Mouse (Mus musculus): Measurements from ENCODE around the gene Lpgat1.

Gene Lpgat1

DNA sequence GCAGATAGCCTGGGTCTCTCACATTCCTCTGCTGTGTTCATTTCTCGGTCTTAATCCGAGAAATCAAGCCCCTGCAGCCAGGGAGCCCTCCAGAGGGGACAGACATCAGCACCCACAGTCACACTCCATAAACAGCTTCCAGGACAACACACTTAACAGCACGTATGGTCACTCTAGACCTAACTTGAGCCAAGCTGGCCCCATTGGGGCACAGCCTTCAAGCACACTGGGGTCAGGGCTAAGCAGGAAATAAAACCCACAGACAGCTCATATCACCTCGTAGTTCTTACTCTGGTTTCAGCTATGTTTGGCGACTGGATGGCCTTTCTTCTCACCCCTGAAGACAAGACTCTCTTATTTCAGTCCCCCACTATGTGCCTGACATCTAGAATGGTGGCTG is 87.1 kb downstream of the Lpgat1 start:
- in situ Hi-C loops (cut with MboI, MseI), result loop anchor here (25.0 kb wide), 1 partner anchor 467 kb away; the partner anchor contains the start of gene Tmem206

DNA sequence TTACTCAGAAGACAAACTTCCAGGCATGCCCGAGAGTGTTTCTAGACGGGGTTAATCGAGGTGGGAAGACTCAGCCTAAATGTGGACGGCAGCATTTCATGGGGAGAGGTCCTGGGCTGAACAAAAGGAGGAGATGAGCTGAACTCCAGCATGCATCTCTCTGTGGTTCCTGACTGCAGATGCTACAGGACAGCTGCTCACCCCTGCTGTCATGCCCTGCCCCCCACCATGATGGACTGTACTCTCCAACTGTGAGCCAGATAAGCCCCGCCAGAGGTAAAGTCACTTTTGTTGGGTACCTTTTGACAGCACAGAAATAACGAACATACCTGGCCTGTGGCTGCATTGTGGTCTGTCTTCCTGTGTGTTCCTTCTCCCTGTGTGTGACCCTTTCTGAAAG is 88.2 kb downstream of the Lpgat1 start:
- in situ Hi-C loops (cut with MboI, MseI), result loop anchor here (25.0 kb wide), 1 partner anchor 468 kb away; the partner anchor contains the start of gene Tmem206

DNA sequence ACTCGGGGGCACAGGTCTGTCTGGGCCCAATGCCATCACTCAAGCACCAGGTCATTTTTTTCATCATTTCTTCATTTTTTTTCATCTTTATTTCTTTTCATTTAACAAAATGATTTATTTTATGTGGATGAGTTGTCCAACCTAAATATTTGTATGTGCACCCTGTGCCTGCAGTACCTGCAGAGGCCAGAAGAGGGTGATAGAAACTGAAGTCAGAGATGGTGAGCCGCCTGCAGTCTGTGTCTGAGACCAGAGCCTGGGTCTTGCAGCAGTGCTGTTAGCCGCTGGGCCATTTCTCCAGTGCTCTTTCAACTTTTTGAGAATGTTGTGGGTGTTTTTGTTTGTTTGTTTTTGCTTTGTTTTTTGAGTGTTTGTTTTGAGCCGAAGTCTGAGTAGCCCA is 89.1 kb downstream of the Lpgat1 start:
- in situ Hi-C loops (cut with MboI, MseI), result loop anchor here (25.0 kb wide), 1 partner anchor 469 kb away; the partner anchor contains the start of gene Tmem206

DNA sequence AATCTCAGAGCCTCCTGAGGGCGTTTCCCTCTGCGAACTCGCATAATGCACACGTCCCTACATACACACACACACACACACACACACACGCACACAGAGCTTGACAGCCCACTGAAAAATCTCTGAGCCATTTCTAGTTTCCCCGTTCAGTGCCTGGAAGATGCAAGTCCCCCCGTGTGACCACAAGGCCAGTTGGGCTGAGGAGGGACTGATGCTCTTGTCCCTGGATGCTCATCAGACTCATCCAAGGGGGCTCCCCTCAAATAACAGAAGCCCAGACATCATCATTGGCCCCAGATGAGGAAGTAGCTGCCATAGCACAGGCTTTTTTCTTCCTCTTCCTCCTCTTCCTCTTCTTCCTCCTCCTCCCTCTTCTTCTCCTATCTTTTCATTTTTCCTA is 90.3 kb downstream of the Lpgat1 start:
- in situ Hi-C loops (cut with MboI, MseI), result loop anchor here (25.0 kb wide), 1 partner anchor 471 kb away; the partner anchor contains the start of gene Tmem206

DNA sequence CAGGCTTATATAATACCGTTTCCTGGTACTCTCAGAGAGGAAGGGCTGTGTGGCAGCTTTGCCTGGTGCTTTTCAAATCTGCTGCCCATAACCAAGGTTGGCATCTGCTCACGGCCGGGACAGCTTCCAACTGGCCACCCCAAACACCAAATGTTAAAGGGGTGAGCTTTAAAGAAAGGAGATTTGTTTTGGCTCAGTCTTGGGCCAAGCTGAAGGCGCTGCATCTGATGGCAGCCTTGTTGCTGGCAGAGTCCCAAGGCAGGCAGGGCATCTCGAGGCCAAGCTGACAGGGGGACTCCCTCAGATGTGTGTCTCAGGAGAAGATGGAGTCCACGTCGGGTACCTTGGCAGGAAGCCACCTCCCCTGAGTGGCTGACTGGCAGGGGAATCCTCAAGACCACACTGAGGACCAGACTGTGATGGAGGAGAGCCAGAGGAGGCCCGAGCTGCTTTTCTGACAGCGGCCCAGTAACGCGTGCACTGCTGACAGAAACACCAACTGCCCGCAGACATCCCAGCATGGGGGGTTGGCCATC is 91.1 kb downstream of the Lpgat1 start:
- in situ Hi-C loops (cut with MboI, MseI), result loop anchor here (25.0 kb wide), 1 partner anchor 471 kb away; the partner anchor contains the start of gene Tmem206

DNA sequence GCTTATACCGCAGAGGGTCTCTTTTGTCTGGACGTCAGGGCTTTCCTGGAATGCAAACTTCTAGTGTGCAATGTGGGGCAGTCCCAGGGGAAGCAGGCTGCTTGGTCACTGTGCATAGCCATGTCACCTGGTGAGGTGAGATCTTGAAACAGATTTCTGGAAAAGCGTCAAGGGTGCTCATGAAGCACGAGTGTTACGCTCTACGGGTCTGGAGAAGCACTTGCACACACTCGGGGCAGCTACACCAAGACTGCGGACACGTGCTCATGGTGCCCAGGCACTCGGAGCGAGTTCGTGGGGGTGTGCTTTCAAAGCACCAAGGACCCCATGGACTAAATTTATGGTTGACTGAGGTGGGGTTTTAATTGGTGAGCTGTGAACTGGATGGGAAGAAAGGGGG is 94.1 kb downstream of the Lpgat1 start:
- in situ Hi-C loops (cut with MboI, MseI), result loop anchor here (5.0 to 25.0 kb wide), 3 partner anchors 54 to 474 kb away; partner anchors contain the start of gene Tmem206

DNA sequence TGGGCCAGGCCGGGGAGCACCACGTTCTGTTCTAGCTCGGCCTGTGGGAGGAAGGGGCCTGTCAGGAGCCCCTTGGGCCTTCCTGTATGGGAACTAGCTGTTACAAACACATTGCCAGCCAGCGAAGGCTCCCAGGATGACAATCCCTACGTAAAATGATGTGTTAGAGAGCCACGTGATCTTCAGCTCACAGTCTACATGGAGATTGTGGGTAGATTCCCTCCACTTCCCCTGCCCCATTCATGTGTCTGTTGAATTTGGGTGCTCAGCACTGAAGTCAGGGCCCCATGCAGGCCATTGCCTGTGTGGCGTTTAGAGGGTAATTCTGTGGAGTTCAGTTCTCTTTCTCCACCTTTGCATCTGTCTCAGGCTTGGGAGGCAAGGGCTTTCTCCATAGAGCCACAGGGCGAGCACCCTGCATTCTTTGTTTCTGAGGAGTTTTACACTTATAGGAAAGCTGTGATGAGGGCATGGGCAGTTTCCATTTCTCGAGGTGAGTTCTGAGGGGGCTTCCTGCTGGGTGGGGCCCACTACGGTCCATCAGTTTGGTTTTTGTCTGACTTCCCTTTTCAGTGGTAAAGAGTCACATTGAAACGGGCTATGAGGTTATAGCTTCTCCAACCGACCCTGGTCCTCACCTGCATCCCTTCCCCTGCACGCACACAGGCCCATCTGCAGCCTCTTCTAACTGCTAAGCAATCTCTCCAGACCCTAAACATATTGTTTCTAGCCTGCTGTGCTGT is 95.5 kb downstream of the Lpgat1 start:
- in situ Hi-C loops (cut with MboI, MseI), result loop anchor here (5.0 to 25.0 kb wide), 3 partner anchors 56 to 476 kb away; partner anchors contain the start of gene Tmem206

DNA sequence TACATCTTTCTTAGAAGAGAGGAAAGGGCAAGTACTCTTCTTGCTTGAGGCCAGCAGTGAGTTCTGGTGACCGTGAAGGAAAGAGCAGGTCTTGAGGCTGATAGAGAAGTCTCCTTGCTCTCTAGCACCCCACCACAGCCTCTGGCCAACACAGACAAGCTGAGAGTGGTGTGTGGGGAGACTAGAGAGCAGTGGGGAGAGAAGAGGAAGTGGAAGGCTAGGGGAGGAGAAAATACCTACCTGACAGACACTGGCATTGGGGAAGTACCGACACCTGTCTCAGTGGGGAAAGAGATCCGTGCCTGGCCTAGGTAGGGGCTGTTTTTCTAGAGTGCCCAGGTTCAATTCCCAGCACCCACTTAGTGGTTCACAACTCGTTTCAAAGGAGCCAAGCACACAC is 96.6 kb downstream of the Lpgat1 start:
- in situ Hi-C loops (cut with MboI, MseI), result loop anchor here (5.0 to 25.0 kb wide), 3 partner anchors 57 to 477 kb away; partner anchors contain the start of gene Tmem206

DNA sequence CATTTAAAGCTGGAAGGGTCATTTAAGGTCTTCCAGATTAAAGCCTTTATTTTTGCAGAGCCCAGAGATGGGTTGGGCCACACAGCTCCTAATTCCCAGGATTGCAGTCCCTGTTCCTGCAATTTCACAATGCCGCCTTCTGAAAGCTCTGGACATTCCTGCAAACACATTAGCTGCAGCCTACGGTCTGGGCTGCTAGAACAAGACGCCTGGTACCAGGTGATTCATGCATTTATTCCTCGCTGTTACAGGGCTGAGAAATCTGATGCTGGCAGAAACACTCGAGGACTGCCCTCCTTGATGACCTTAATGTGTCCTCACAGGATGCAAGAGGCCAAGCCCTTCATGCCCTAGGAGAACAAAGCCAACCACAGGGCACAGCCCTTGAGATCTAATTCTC is 97.3 kb downstream of the Lpgat1 start:
- in situ Hi-C loops (cut with MboI, MseI), result loop anchor here (5.0 to 25.0 kb wide), 4 partner anchors 58 to 478 kb away; partner anchors contain the start of genes Dtl, Ints7 and Tmem206

DNA sequence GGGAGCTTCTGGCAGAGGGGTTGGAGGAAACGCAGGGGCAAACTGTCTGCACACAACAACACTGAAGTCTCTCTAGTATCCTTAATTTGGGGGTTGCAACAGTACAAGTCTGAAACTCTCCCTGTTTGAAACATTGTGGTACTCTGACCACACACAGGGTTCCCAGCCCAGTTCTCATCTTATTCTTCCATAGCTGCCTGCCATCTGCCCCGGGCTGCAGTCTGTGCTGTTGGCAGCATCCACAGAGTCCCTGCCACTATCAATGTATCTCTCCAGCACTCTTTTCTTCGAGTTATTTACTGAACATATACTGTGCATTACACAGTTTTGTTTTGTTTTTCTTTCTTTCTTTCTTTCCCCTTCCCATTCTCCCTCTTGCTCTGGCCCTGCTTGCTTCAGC is 99.0 kb downstream of the Lpgat1 start:
- in situ Hi-C loops (cut with MboI, MseI), result loop anchor here (5.0 to 25.0 kb wide), 3 partner anchors 239 to 479 kb away; partner anchors contain the start of genes Dtl, Ints7 and Tmem206

DNA sequence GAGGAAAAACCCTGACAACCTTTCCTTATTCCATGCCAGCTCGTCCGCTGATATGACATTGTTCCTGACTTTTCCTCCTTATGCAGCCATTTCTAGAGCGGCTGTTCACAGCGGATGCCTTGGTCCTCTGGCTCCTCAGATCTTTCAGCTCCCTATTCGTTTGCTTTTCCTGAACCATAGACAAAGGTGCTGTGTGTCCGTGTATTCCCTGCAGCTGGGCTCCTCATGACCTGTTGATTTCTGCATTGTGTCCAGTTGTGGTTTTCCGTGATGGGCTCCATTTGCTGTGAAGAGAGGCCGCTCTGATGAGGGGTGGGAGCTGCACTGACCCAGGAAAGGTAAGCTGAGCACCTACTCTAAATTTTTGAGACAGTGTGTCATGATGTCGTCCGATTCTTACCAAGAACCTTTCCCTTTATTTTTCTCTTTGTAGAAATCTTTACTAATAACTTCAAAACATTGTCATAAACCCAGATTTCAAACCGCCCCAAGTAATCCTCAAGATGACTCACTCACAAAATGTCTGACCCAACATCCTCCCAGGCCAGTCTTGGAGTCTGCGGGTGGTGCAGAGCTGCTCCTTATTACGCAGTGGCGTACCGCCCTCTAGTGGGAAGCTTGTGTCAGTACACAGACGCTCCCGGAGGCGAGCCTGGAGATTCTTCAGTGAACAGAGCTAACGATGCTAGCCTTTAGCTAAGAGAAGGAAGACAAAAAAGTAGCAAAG is 99.9 kb downstream of the Lpgat1 start:
- in situ Hi-C loops (cut with MboI, MseI), result loop anchor here (5.0 to 25.0 kb wide), 3 partner anchors 240 to 480 kb away; partner anchors contain the start of genes Dtl, Ints7 and Tmem206

DNA sequence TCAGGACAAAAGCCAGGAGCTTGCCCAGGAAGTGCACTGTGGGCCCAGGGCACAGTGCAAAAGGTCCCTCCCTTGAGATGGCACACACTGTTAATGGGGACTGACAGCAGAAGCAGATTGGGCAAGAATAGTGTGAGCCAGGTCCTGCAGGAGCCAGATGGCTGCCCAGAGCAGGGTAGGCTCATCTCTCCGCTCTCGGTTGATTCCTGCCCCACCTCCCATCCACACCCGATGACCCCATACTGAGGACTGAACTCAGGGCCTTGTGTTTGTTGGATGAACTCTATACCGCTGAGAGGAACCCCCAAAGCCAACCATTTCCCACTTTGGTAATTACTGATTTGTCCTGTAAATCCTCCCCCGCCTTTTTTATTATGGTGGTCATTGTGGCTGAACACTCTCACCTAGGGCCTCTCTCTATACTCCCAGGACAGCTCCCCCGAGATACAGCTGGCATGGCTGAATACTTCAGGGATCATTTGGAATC is 100.6 kb downstream of the Lpgat1 start:
- in situ Hi-C loops (cut with MboI, MseI), result loop anchor here (5.0 to 25.0 kb wide), 3 partner anchors 241 to 481 kb away; partner anchors contain the start of genes Dtl, Ints7 and Tmem206

DNA sequence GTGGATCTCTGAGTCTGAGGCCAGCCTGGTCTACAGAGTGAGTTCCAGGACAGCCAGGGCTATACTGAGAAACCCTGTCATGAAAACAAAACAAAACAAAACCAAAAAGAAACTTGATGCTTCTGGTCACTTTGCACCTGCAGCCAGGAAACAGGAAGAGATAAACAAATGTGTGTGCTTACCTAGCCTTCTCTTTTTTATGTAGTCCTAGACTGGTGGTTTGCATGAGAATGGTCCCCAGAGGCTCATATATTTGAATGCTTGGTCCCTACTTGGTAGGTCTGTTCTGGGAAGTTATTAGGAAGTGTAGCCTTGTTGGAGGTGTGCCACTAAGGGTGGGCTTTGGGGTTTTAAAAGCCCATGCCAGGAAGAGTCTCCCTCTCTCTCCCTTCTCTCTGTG is 101.4 kb downstream of the Lpgat1 start:
- in situ Hi-C loops (cut with MboI, MseI), result loop anchor here (5.0 to 25.0 kb wide), 3 partner anchors 242 to 482 kb away; partner anchors contain the start of genes Dtl, Ints7 and Tmem206

DNA sequence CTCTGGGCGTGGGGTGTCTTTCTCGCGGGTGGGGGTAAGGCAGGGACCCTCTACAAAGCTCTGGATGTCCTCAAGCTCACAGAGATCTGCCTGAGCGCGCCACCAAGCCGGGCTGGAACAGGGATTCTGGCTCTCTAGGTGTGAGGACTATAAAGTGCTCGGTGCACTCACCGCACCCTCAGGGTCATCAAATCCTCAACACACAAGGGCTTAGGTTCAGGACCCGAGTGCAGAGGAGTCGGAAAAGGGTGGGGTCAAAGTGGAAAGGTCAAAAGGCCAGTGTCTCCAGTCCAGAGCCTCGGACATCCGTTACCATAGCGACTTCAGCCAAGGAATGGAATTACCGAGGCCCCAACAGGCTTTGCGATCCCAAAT is 103.3 kb downstream of the Lpgat1 start:
- in situ Hi-C loops (cut with MboI, MseI), result loop anchor here (5.0 to 25.0 kb wide), 2 partner anchors 86 to 484 kb away; partner anchors contain the start of genes Slc30a1 and Tmem206

DNA sequence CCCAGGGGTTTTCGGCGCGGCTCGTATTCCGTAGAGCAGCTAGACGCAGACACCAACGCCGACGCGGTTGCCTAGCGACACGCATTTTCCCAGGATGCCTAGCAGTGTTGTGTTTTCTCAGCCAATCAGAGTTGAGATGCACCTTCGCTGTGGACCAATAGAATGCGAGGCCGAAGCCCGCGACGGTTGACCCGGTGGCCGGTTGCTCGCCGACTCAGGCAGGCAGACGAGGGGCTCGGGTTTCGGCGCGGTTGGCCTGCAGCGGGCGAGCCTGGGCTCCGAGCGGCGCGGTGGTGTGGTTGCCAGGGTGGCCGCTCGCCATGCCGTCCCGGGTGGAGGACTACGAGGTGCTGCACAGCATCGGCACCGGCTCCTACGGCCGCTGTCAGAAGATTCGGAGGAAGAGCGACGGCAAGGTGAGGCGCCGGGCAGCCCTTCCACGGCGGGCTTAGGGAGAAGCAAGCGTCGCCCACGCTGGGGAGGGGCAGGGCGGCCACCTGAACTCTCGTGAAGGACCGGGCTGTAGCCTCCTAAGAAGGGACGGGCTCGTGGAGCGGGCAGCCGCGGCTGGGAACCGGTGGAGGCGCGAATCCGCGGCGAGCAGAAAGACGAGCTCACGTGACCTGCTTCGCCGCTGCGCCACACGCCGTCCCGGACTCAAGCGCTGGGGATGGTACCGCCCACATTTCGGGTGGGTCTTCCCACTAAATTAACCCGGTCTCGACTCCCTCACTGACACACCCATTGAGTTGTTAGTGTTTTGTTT is 103.9 kb downstream of the Lpgat1 start, which contains the start of gene Nek2:
TSS of gene Nek2 (plus strand) at position 119 of the 766 bp plus-strand sequence.
- in situ Hi-C loops (cut with MboI, MseI), result loop anchor here (5.0 to 25.0 kb wide), 2 partner anchors 86 to 484 kb away; partner anchors contain the start of genes Slc30a1 and Tmem206

DNA sequence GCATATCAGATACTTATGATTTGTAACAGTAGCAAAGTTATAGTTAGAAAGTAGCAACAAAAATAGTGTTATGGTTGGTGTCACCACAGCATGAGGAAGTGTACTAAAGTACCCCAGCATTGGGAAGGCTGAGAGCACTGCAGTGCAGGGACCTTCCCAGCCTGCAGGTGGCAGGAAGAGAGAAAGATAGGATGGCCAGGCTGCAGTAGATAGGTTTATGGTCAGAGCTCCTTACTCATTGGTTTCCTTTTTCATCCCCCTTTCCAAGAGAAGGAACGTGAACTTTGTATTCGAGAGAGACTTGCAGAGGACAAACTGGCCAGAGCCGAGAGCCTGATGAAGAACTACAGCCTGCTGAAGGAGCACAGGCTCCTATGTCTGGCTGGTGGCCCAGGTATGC is 111.5 kb downstream of the Lpgat1 start:
- in situ Hi-C loops (cut with MboI, MseI), result loop anchor here (5.0 kb wide), 1 partner anchor 263 kb away; the partner anchor contains the start of gene Traf5

DNA sequence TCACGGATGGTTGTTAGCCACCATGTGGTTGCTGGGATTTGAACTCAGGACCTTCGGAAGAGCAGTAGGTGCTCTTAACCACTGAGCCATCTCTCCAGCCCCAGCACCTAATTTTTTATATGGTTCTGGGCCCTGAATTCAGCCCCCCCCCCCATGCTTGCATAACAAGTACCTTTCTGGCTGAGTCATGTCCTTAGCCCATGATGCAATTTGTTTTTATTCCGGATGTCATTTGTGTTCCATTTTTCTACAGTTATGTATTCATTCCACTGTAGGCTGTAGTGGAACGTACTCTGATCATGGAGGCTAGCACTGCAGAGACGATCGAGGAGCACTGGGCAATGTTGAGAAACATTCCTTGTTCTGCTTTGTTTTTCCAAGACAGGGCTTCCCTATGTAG is 115.8 kb downstream of the Lpgat1 start:
- in situ Hi-C loops (cut with MboI, MseI), result no loop called here
